In the genomic region with DNA sequence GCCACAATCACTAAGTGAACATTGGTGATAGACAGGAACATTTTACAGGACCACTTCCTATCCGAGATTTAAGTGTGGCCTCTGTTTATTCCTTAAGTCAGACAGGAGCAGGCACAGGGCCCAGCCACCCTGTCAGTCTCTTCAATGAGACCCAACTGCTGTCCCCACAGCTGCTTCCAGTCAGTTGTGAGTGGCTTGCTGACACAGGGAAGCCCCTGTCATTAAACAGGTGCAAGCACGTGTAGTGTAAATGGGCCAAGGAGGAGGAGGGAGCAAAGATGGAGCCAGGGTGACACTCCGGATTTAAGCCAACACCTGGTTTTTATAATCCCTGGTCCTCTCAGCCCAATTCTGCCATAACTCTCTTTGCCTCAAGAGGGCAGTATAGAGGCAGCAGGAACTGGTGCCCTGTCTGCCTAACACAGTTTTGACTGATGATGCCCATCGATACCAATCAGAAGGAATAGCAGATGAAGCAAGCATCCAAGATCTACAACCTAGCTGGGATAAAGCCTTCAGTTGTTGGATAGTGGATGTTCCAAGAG, we compare ENCODE assay signal across 8 mouse cellular contexts. TPM values are rescaled to one million over a fixed set of nuclear protein-coding genes. Genes with fewer than 3 reads are reported as not detected.
DNase-seq lines count a peak whose midpoint lies in the region; ATAC-seq and TF ChIP-seq lines count a peak whose summit lies in the region.

No protein-coding gene starts in this region.

- no peak for TF ChIP-seq EP300 in heart, postnatal 0 days (IDR thresholded peaks at IDR 0.05; ENCODE audit: low read depth)

- peaks cover 55% of the 10 kb centered on the region for H3K36me3 ChIP-seq in heart, postnatal 0 days (replicated peaks; ENCODE audit: control insufficient read depth, insufficient read depth, low read length)
- H3K36me3 ChIP-seq in heart, embryonic 12.5 days = peaks cover 58% of the 10 kb centered on the region
- H3K36me3 ChIP-seq in thymus, adult 2 months (ENCODE audit: control insufficient read depth, insufficient read depth, low read length) = no peaks in the 10 kb centered on the region

- no peak overlapping the region for H3K4me3 ChIP-seq in heart, postnatal 0 days (ENCODE audit: low read depth, low read length)
- no peak overlapping the region for H3K4me3 ChIP-seq in heart, embryonic 12.5 days
- H3K4me3 ChIP-seq in thymus, adult 2 months (ENCODE audit: control insufficient read depth, insufficient read depth, low read length) = no peak overlapping the region

- H3K9me3 ChIP-seq in heart, postnatal 0 days (replicated peaks; ENCODE audit: control insufficient read depth, low read length) = no peaks in the 10 kb centered on the region
- no peaks in the 10 kb centered on the region for H3K9me3 ChIP-seq in heart, embryonic 12.5 days (replicated peaks)

- H3K27me3 ChIP-seq in heart, postnatal 0 days (ENCODE audit: control insufficient read depth, insufficient read depth, low read length) = no peaks in the 10 kb centered on the region
- no peaks in the 10 kb centered on the region for H3K27me3 ChIP-seq in heart, embryonic 12.5 days (replicated peaks)
- H3K27me3 ChIP-seq in thymus, adult 2 months (ENCODE audit: control insufficient read depth, insufficient read depth, low read length) = no peaks in the 10 kb centered on the region

- H3K4me2 ChIP-seq in heart, postnatal 0 days (ENCODE audit: low read depth, low read length) = no peak overlapping the region
- H3K4me2 ChIP-seq in heart, embryonic 12.5 days = no peak overlapping the region

- no peaks in the 10 kb centered on the region for H3K4me1 ChIP-seq in heart, postnatal 0 days (ENCODE audit: control insufficient read depth, insufficient read depth)
- H3K4me1 ChIP-seq in heart, embryonic 12.5 days (replicated peaks) = peaks cover 27% of the 10 kb centered on the region
- H3K4me1 ChIP-seq in thymus, adult 2 months (replicated peaks; ENCODE audit: control insufficient read depth, insufficient read depth, low read length) = no peaks in the 10 kb centered on the region

- DNase-seq in heart, postnatal 0 days (ENCODE audit: low spot score) = no peak
- DNase-seq in thymus, adult 2 months = peak; percentile 38
- DNase-seq in thymus, adult 18-20 months = no peak
- peak; percentile 47 to 56 for DNase-seq in kidney, postnatal 4 days
- no peak for DNase-seq in ovary, postnatal 10 days (ENCODE audit: low spot score)

- TF ChIP-seq CTCF in heart, postnatal 0 days (IDR thresholded peaks at IDR 0.05; ENCODE audit: low read depth) = peak; percentile 87
- no peak for TF ChIP-seq CTCF in thymus, adult 2 months (IDR thresholded peaks at IDR 0.05; ENCODE audit: borderline replicate concordance, control insufficient read depth, extremely low read depth, insufficient read depth, low read length, poor library complexity)

- WGBS in heart, postnatal 0 days = 33% methylated on average over 4 of the region's 4 CpGs
- 36% methylated on average over 4 of the region's 4 CpGs for WGBS in heart, embryonic 12.5 days
- 16% methylated on average over 4 of the region's 4 CpGs for WGBS in thymus, adult 2 months

- ATAC-seq in heart, postnatal 0 days (ENCODE audit: insufficient read depth, low read depth) = 0 out of 2 replicates have a peak, but pooled peaks have one; percentile 18
- no peak for ATAC-seq in heart, embryonic 12.5 days (ENCODE audit: insufficient number of reproducible peaks, low FRiP score)
- peak; percentile 76 for ATAC-seq in common myeloid progenitor, adult 5-6 weeks (replicated peaks; ENCODE audit: low read depth, poor library complexity, severe bottlenecking)
- 0 out of 2 replicates have a peak, but pooled peaks have one; percentile 56 for ATAC-seq in megakaryocyte-erythroid progenitor cell, adult 5-6 weeks (replicated peaks; ENCODE audit: low FRiP score, low TSS enrichment, poor library complexity, severe bottlenecking)

- no peak overlapping the region for H3K27ac ChIP-seq in heart, postnatal 0 days (ENCODE audit: low read depth)
- no peak overlapping the region for H3K27ac ChIP-seq in heart, embryonic 12.5 days (ENCODE audit: poor library complexity, severe bottlenecking)
- no peak overlapping the region for H3K27ac ChIP-seq in thymus, adult 2 months (ENCODE audit: control insufficient read depth, insufficient read depth, low read length)

- no peak overlapping the region for H3K9ac ChIP-seq in heart, postnatal 0 days (replicated peaks; ENCODE audit: low read depth, low read length)
- no peak overlapping the region for H3K9ac ChIP-seq in heart, embryonic 12.5 days

- no peak for TF ChIP-seq POLR2A in thymus, adult 2 months (IDR thresholded peaks at IDR 0.05; ENCODE audit: control insufficient read depth, extremely low read depth, insufficient read depth, low read length, poor library complexity)

RNA-seq across cellular contexts. Expression of gene Myo18b, which starts 19.2 kb away (rescaled TPM):
- total RNA-seq in heart, postnatal 0 days (2014; rRNA removed; ENCODE audit: low replicate concordance) = 99.8 and 110 TPM in 2 replicates
- polyA plus RNA-seq in heart, postnatal 0 days (2015; fragmentation: Nextera tagmentation; extraction: Ambion mirVana) = 23.3 and 26.5 TPM in 2 replicates
- polyA plus RNA-seq in heart, embryonic 12.5 days (2016; fragmentation: Nextera tagmentation; extraction: Ambion mirVana) = 34.7 and 39.8 TPM in 2 replicates
- 0.36 and 3.8 TPM in 2 replicates for polyA plus RNA-seq in thymus, adult 2 months (2012; rRNA removed)
- 0.05 TPM in 1 of 2 replicates, not detected in the other for total RNA-seq in common myeloid progenitor, adult 5-6 weeks (2017)
- not detected in 2 replicates for total RNA-seq in megakaryocyte-erythroid progenitor cell, adult 5-6 weeks (2014; fragmentation: Nextera tagmentation)
- not detected in 2 replicates for total RNA-seq in megakaryocyte-erythroid progenitor cell, adult 5-6 weeks (2017)

Comparison
In these comparisons a context has a peak if more than half of its experiments do, and no peak if none do; other contexts are left out.
1. DNase-seq: peak in thymus, adult 2 months (single experiment) and kidney, postnatal 4 days (2 of 2); none in heart, postnatal 0 days (single experiment), thymus, adult 18-20 months (0 of 2) and ovary, postnatal 10 days (single experiment).
2. RNA of gene Myo18b, which starts 19.2 kb away (total RNA-seq): 99.8 to 110 TPM in heart, postnatal 0 days; 0.05 TPM in common myeloid progenitor, adult 5-6 weeks and not detected in megakaryocyte-erythroid progenitor cell, adult 5-6 weeks; every median in the first group is over 10 times any median in the second.